Mouse (Mus musculus) intestine, embryonic 14.5 days (tissue): ENCODE measurements at regions not wholly inside any gene's neighbourhood (a gene's known extent, or its start where the extent isn't known, plus 50 kb on each side); places are given as distances from the start of the nearest gene placed in this dataset.

ENCODE experiments used
- ATAC-seq: fragments of 200-750 bp; cut with Nextera tagmentation; replicated peaks from 2 replicates; pipeline ENCODE4 v1.8.0; 2017; ENCODE audit warnings: low read depth, moderate number of reproducible peaks, moderate TSS enrichment, moderate library complexity; ENCODE audit not compliant: low FRiP score, low TSS enrichment
- DNase-seq: peaks from one replicate; pipeline ENCODE4 v3.0.0-alpha.2; 2018; ENCODE audit warnings: low spot score
- H3K27ac ChIP-seq: fragments of 300-500 bp; sonication (generic); 2 replicates; pipeline ENCODE4 v1.5.1; 2014; ENCODE audit warnings: low read depth, mild to moderate bottlenecking, control low read depth
- H3K27me3 ChIP-seq: fragments of 300-500 bp; sonication (generic); replicated peaks from 2 replicates; pipeline ENCODE4 v1.6.1; 2014; ENCODE audit warnings: low read length, control low read depth; ENCODE audit not compliant: control insufficient read depth, insufficient read depth
- H3K36me3 ChIP-seq: fragments of 300-500 bp; sonication (generic); 2 replicates; pipeline ENCODE4 v1.6.1; 2014; ENCODE audit warnings: low read length, control low read depth; ENCODE audit not compliant: control insufficient read depth, insufficient read depth
- H3K4me1 ChIP-seq: fragments of 300-500 bp; sonication (generic); replicated peaks from 2 replicates; pipeline ENCODE4 v1.6.1; 2014; ENCODE audit warnings: low read length, control low read depth, mixed read lengths; ENCODE audit not compliant: control insufficient read depth, insufficient read depth
- H3K4me2 ChIP-seq: fragments of 300-500 bp; sonication (generic); 2 replicates; pipeline ENCODE4 v1.6.1; 2014; ENCODE audit warnings: low read length
- H3K4me3 ChIP-seq: fragments of 300-500 bp; sonication (generic); 2 replicates; pipeline ENCODE4 v1.5.1; 2014; ENCODE audit warnings: low read depth, low read length, control low read depth, mixed read lengths
- H3K9ac ChIP-seq: fragments of 300-500 bp; sonication (generic); 2 replicates; pipeline ENCODE4 v1.6.1; 2014; ENCODE audit warnings: mild to moderate bottlenecking, low read length
- H3K9me3 ChIP-seq: fragments of 300-500 bp; sonication (generic); 2 replicates; pipeline ENCODE4 v1.6.1; 2016; ENCODE audit warnings: low read length, control low read depth; ENCODE audit not compliant: control insufficient read depth
- WGBS: fragments of 180-500 bp; shearing (Covaris S2); extraction: QIAGEN DNeasy Blood & Tissue Kit; methylation state at CpG from one replicate; pipeline ENCODE4 v1.1.7; 2014; 5-methylcytosine and 5-hydroxymethylcytosine counted together

GRCm38 (mm10) chr12:33620391-33620790 is 191.0 kb downstream of the Twistnb start:
- Histone ChIP-seq H3K27ac (no peak overlapping the region), H3K27me3 (no peaks in the 10 kb centered on the region), H3K9me3 (no peaks in the 10 kb centered on the region), H3K4me2 (no peak overlapping the region), H3K4me3 (no peak overlapping the region), H3K4me1 (no peaks in the 10 kb centered on the region; the same call in 1 of the 2 replicates), H3K36me3 (no peaks in the 10 kb centered on the region), H3K9ac (no peak overlapping the region)
- DNase-seq (no peak), ATAC-seq (no peak)
- 23% methylated on average over 4 of the region's 4 CpGs for WGBS

GRCm38 (mm10) chr12:33626092-33626882 is 196.9 kb downstream of the Twistnb start:
- Histone ChIP-seq H3K4me1 (no peaks in the 10 kb centered on the region; the same call in 1 of the 2 replicates), H3K4me3 (no peak overlapping the region), H3K27me3 (no peaks in the 10 kb centered on the region), H3K36me3 (no peaks in the 10 kb centered on the region), H3K9me3 (no peaks in the 10 kb centered on the region), H3K27ac (no peak overlapping the region), H3K9ac (no peak overlapping the region), H3K4me2 (no peak overlapping the region)
- WGBS, result 70% methylated on average over 4 of the region's 4 CpGs
- ATAC-seq (no peak), DNase-seq (no peak)

- Histone ChIP-seq H3K9ac (no peak overlapping the region), H3K9me3 (no peaks in the 10 kb centered on the region), H3K27ac (no peak overlapping the region), H3K4me2 (no peak overlapping the region), H3K4me3 (no peak overlapping the region), H3K36me3 (no peaks in the 10 kb centered on the region), H3K4me1 (no peaks in the 10 kb centered on the region), H3K27me3 (no peaks in the 10 kb centered on the region)
- WGBS, result 76% methylated on average over 1 of the region's 1 CpGs
- no peak for DNase-seq
- no peak for ATAC-seq
Observed at GRCm38 (mm10) chr12:33652597-33652996, 223.2 kb downstream of the Twistnb start.

- WGBS, result 85% methylated on average over 6 of the region's 6 CpGs
Observed at GRCm38 (mm10) chr12:33675508-33675907, 246.1 kb downstream of the Twistnb start.

GRCm38 (mm10) chr12:33692870-33693269 is 235.4 kb upstream of the Ferd3l start:
- no peak overlapping the region for H3K4me2 ChIP-seq
- no peaks in the 10 kb centered on the region for H3K4me1 ChIP-seq
- no peaks in the 10 kb centered on the region for H3K9me3 ChIP-seq
- no peak overlapping the region for H3K4me3 ChIP-seq
- H3K27ac ChIP-seq, result no peak overlapping the region
- H3K27me3 ChIP-seq, result no peaks in the 10 kb centered on the region
- DNase-seq (no peak), ATAC-seq (no peak)
- 92% methylated on average over 3 of the region's 3 CpGs for WGBS
- no peaks in the 10 kb centered on the region for H3K36me3 ChIP-seq
- no peak overlapping the region for H3K9ac ChIP-seq

More at GRCm38 (mm10) chr12:33675508-33675907, 246.1 kb downstream of the Twistnb start:
- Histone ChIP-seq H3K4me1 (no peaks in the 10 kb centered on the region), H3K9ac (no peak overlapping the region), H3K4me2 (no peak overlapping the region), H3K9me3 (no peaks in the 10 kb centered on the region), H3K4me3 (no peak overlapping the region), H3K27me3 (no peaks in the 10 kb centered on the region), H3K36me3 (no peaks in the 10 kb centered on the region), H3K27ac (no peak overlapping the region)
- ATAC-seq (no peak), DNase-seq (no peak)

GRCm38 (mm10) chr12:33714392-33714791 is 213.8 kb upstream of the Ferd3l start:
- Histone ChIP-seq H3K27ac (no peak overlapping the region), H3K9me3 (no peaks in the 10 kb centered on the region), H3K27me3 (no peaks in the 10 kb centered on the region), H3K4me2 (no peak overlapping the region), H3K36me3 (no peaks in the 10 kb centered on the region), H3K9ac (no peak overlapping the region), H3K4me3 (no peak overlapping the region), H3K4me1 (peaks cover 14% of the 10 kb centered on the region)
- DNase-seq (no peak), ATAC-seq (no peak)
- 37% methylated on average over 3 of the region's 3 CpGs for WGBS

GRCm38 (mm10) chr12:33715997-33716396 is 212.2 kb upstream of the Ferd3l start:
- WGBS, result 58% methylated on average over 2 of the region's 2 CpGs
- Histone ChIP-seq H3K36me3 (no peaks in the 10 kb centered on the region), H3K27me3 (no peaks in the 10 kb centered on the region), H3K27ac (peak overlapping the region; percentile 18; the same call in 1 of the 2 replicates), H3K9me3 (no peaks in the 10 kb centered on the region), H3K4me2 (no peak overlapping the region), H3K4me3 (no peak overlapping the region), H3K9ac (no peak overlapping the region), H3K4me1 (peaks cover 14% of the 10 kb centered on the region)
- ATAC-seq, result no peak
- DNase-seq, result no peak

- ATAC-seq (no peak), DNase-seq (no peak)
- Histone ChIP-seq H3K4me2 (no peak overlapping the region), H3K9ac (no peak overlapping the region), H3K9me3 (no peaks in the 10 kb centered on the region), H3K4me3 (no peak overlapping the region), H3K36me3 (no peaks in the 10 kb centered on the region), H3K27me3 (no peaks in the 10 kb centered on the region), H3K27ac (no peak overlapping the region), H3K4me1 (peaks cover 14% of the 10 kb centered on the region)
- WGBS, result 51% methylated on average over 4 of the region's 4 CpGs
Observed at GRCm38 (mm10) chr12:33717053-33717452, 211.2 kb upstream of the Ferd3l start.
